Mouse (Mus musculus) E14TG2a.4 (cell line): Measurements from ENCODE around the gene Slc9a9.

Experiments used
- CTCF ChIP-seq: conservative IDR thresholded peaks from 2 replicates; pipeline ENCODE4 v1.5.1; 2014; ENCODE audit warnings: low read length
- POU5F1 ChIP-seq: IDR thresholded peaks from 2 replicates; pipeline ENCODE4 v1.6.1; 2014; ENCODE audit warnings: low read length, borderline replicate concordance

DNA sequence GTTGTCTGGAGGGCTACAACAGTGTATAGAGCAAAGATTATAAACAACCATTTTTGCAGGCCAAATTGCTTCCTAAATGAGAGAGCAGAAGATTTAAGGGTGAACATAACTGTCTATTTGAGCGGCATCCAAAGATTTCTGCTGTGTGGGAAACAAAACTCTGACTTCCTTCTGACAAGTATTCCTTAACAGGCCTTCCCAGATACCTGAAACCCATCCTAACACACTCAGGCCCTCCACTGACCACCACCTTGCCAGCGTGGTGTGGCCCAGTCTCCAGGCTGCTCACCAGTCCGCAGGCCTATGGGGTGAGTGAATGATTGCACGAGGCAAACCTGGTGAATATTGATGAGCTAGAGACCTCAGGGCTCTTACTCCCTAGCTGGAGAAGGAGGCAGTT lies 557.3 kb downstream of the Slc9a9 start:
- TF ChIP-seq CTCF: no peak
- TF ChIP-seq POU5F1: no peak
